22 mouse cellular contexts compared by ENCODE assay signal in genomic region chr5:90999942-91000341, GRCm38 (mm10). TPM values are rescaled to one million over a fixed set of nuclear protein-coding genes. Genes with fewer than 3 reads are reported as not detected.
DNase-seq lines count a peak whose midpoint lies in the region; ATAC-seq lines count a peak whose summit lies in the region.
"Had no signal": no experiment of that assay in that cellular context is flagged by ENCODE, and none has a peak within 500 bp of the region (broad histone marks: within the 10 kb centered on the region; RNA-seq: fewer than 3 reads in every experiment).

No protein-coding gene starts in this region.

- ATAC-seq in common myeloid progenitor, adult 5-6 weeks (replicated peaks; ENCODE audit: low read depth, poor library complexity, severe bottlenecking), result 0 out of 2 replicates have a peak, but pooled peaks have one; percentile 42
- peak; percentile 98 for ATAC-seq in granulocyte monocyte progenitor cell, adult 5-6 weeks (replicated peaks; ENCODE audit: poor library complexity, severe bottlenecking)
- ATAC-seq in megakaryocyte progenitor cell, adult 5-6 weeks (replicated peaks; ENCODE audit: poor library complexity), result peak; percentile 84
- ATAC-seq: activated CD4-positive, CD25-positive, alpha-beta regulatory T cell, adult 4 months; CD4-positive, CD25-positive, alpha-beta regulatory T cell, adult 4 months; forebrain, embryonic 13.5 days; forebrain, embryonic 15.5 days; forebrain, postnatal 0 days; Patski had no signal

- DNase-seq in adrenal gland, adult 2 months, result no peak
- DNase-seq in B cell, adult 2 months, result no peak
- DNase-seq: adrenal gland, postnatal 10 days; adrenal gland, postnatal 25 days; cerebellum, adult 11 months; cerebellum, adult 18-20 months; cerebellum, adult 8-10 months; cerebellum, adult 9-11 months; cerebellum, postnatal 14 days; cerebellum, postnatal 36 days; forebrain, postnatal 0 days had no signal

RNA-seq across cellular contexts. Expression of gene Epgn, which starts 27.3 kb away (rescaled TPM):
- total RNA-seq in common myeloid progenitor, adult 5-6 weeks (2017), result not detected in 2 replicates
- not detected in 2 replicates for total RNA-seq in granulocyte monocyte progenitor cell, adult 5-6 weeks (2014; fragmentation: Nextera tagmentation)
- total RNA-seq in granulocyte monocyte progenitor cell, adult 5-6 weeks (2017), result not detected in 2 replicates
- total RNA-seq in megakaryocyte progenitor cell, adult 5-6 weeks (2015), result 0.20 TPM in 1 of 2 replicates, not detected in the other
- 0.29 TPM in 1 of 2 replicates, not detected in the other for total RNA-seq in megakaryocyte progenitor cell, adult 5-6 weeks (2017)
- total RNA-seq in adrenal gland, adult 2 months (2021), result not detected
- not detected in 2 replicates for polyA plus RNA-seq in adrenal gland, adult 2 months (2012; rRNA removed)
- total RNA-seq: adrenal gland, postnatal 10 days; adrenal gland, postnatal 25 days; adrenal gland, postnatal 4 days; CH12.LX had no signal
- polyA plus RNA-seq: activated CD4-positive, CD25-positive, alpha-beta regulatory T cell, adult 4 months; CD4-positive, CD25-positive, alpha-beta regulatory T cell, adult 4 months; G1E had no signal

Comparison
In these comparisons a context has a peak if more than half of its experiments do, and no peak if none do; other contexts are left out.
1. ATAC-seq: peak in every context shown above with its lines; median percentile 98 in granulocyte monocyte progenitor cell, adult 5-6 weeks; 84 in megakaryocyte progenitor cell, adult 5-6 weeks; 42 in common myeloid progenitor, adult 5-6 weeks.